Comparison of ENCODE assay signal across 7 mouse cellular contexts in the genomic region with DNA sequence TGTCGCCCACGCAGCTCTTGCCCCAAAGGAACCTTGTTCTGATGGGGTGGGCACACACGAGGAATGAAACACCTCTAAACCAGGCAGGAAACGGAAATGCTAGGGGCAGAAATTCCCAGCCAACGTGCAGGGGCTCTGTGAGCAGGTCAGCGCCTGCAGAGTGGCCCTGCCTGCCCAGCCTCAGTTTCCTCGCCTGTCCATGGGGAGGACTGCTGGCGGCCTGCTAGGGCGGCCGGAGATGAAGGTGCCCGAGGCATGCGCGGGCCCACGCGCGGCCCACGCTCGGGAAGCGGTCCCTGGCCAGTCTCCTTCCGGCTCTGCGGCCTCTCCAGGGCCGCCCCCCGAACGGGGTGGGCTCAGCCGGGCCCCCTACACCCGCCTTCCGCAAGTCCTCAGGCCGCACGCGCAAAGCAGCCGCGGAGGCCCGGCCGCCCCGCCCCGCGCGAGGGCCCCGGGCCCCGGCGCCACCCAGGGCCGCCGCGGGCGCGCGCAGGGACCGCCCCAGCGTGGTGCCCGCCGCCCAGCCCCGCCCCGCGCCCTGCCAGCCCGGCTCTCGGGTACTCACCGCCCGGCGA. TPM values are rescaled to one million over a fixed set of nuclear protein-coding genes. Genes with fewer than 3 reads are reported as not detected.
A peak's percentile ranks its signal among the peaks of the same experiment; 100 is the strongest.
DNase-seq lines count a peak whose midpoint lies in the region; ATAC-seq and TF ChIP-seq lines count a peak whose summit lies in the region.

No protein-coding gene starts in this region.

- no peaks in the 10 kb centered on the region for H3K36me3 ChIP-seq in ES-E14 (ENCODE audit: control insufficient read depth, insufficient read depth, low read length, poor library complexity, severe bottlenecking)
- H3K36me3 ChIP-seq in embryonic facial prominence, embryonic 13.5 days, result no peaks in the 10 kb centered on the region
- no peaks in the 10 kb centered on the region for H3K36me3 ChIP-seq in hindbrain, embryonic 13.5 days
- no peaks in the 10 kb centered on the region for H3K36me3 ChIP-seq in limb, embryonic 15.5 days
- no peaks in the 10 kb centered on the region for H3K36me3 ChIP-seq in neural tube, embryonic 11.5 days (ENCODE audit: control insufficient read depth, insufficient read depth, low read length)

- H3K9ac ChIP-seq in ES-E14 (ENCODE audit: insufficient read depth, low read depth, low read length, poor library complexity, severe bottlenecking), result peak overlapping the region; percentile 59
- H3K9ac ChIP-seq in embryonic facial prominence, embryonic 13.5 days, result peak overlapping the region; percentile 84
- H3K9ac ChIP-seq in hindbrain, embryonic 13.5 days, result peak overlapping the region; percentile 78
- H3K9ac ChIP-seq in limb, embryonic 15.5 days, result peak overlapping the region; percentile 78
- peak overlapping the region; percentile 78 for H3K9ac ChIP-seq in neural tube, embryonic 11.5 days (ENCODE audit: low read length)

- H3K9me3 ChIP-seq in ES-E14 (ENCODE audit: control insufficient read depth, insufficient read depth, low read depth, low read length), result no peaks in the 10 kb centered on the region
- H3K9me3 ChIP-seq in embryonic facial prominence, embryonic 13.5 days, result no peaks in the 10 kb centered on the region
- no peaks in the 10 kb centered on the region for H3K9me3 ChIP-seq in hindbrain, embryonic 13.5 days
- H3K9me3 ChIP-seq in limb, embryonic 15.5 days, result no peaks in the 10 kb centered on the region
- no peaks in the 10 kb centered on the region for H3K9me3 ChIP-seq in neural tube, embryonic 11.5 days (ENCODE audit: control insufficient read depth, low read length)

- DNase-seq in CD4-positive helper T cell, adult 2 months (ENCODE audit: low read depth, low spot score), result peak; percentile 63
- DNase-seq in ES-E14 (ENCODE audit: low read depth, low spot score), result no peak
- peak; percentile 72 for DNase-seq in neural tube, embryonic 11.5 days (ENCODE audit: low spot score)
- peak; percentile 42 for DNase-seq in testis, postnatal 14 days (ENCODE audit: low spot score)

- no peak overlapping the region for H3K27ac ChIP-seq in ES-E14 (ENCODE audit: insufficient read depth, low read depth, low read length, poor library complexity, severe bottlenecking)
- H3K27ac ChIP-seq in embryonic facial prominence, embryonic 13.5 days, result peak overlapping the region; percentile 74
- H3K27ac ChIP-seq in hindbrain, embryonic 13.5 days, result peak overlapping the region; percentile 67
- H3K27ac ChIP-seq in limb, embryonic 15.5 days, result peak overlapping the region; percentile 79
- H3K27ac ChIP-seq in neural tube, embryonic 11.5 days (ENCODE audit: low read depth, low read length), result no peak overlapping the region

- in situ Hi-C loops in ES-E14 (cut with MboI; ENCODE audit: low sequenced_read_pairs in 2 of 2, unreplicated experiment in 2 of 2), result no loop called here

- 1% methylated on average over 38 of the region's 59 CpGs for WGBS in embryonic facial prominence, embryonic 13.5 days
- WGBS in hindbrain, embryonic 13.5 days, result 2% methylated on average over 47 of the region's 59 CpGs
- 2% methylated on average over 40 of the region's 59 CpGs for WGBS in limb, embryonic 15.5 days
- WGBS in neural tube, embryonic 11.5 days, result 2% methylated on average over 20 of the region's 59 CpGs

- peaks cover 24% of the 10 kb centered on the region for H3K27me3 ChIP-seq in embryonic facial prominence, embryonic 13.5 days
- peaks cover 23% of the 10 kb centered on the region for H3K27me3 ChIP-seq in hindbrain, embryonic 13.5 days
- no peaks in the 10 kb centered on the region for H3K27me3 ChIP-seq in limb, embryonic 15.5 days
- no peaks in the 10 kb centered on the region for H3K27me3 ChIP-seq in neural tube, embryonic 11.5 days (ENCODE audit: control insufficient read depth, insufficient read depth, low read length)

- H3K4me1 ChIP-seq in ES-E14 (ENCODE audit: control insufficient read depth in 2 of 2, insufficient read depth in 2 of 2, low read length in 2 of 2, poor library complexity in 1 of 2), result peaks cover 0 to 2% of the 10 kb centered on the region in 2 experiments; a peak in 1 of 4 replicates
- H3K4me1 ChIP-seq in embryonic facial prominence, embryonic 13.5 days, result peaks cover 16% of the 10 kb centered on the region
- peaks cover 20% of the 10 kb centered on the region for H3K4me1 ChIP-seq in hindbrain, embryonic 13.5 days (replicated peaks)
- H3K4me1 ChIP-seq in limb, embryonic 15.5 days, result peaks cover 20% of the 10 kb centered on the region
- H3K4me1 ChIP-seq in neural tube, embryonic 11.5 days (ENCODE audit: control insufficient read depth, insufficient read depth, low read length), result 0 out of 2 replicates have a peak, but pooled peaks cover 3% of the 10 kb centered on the region

- ATAC-seq in embryonic facial prominence, embryonic 13.5 days (ENCODE audit: insufficient number of reproducible peaks, insufficient read depth, low FRiP score, low TSS enrichment, low read depth), result peak; percentile 81
- peak; percentile 80 for ATAC-seq in hindbrain, embryonic 13.5 days (ENCODE audit: low FRiP score)
- peak; percentile 87 for ATAC-seq in limb, embryonic 15.5 days (ENCODE audit: insufficient number of reproducible peaks, low FRiP score, low TSS enrichment, low read depth)
- ATAC-seq in neural tube, embryonic 11.5 days (ENCODE audit: insufficient read depth, low FRiP score, low TSS enrichment), result peak; percentile 78

- H3K4me2 ChIP-seq in embryonic facial prominence, embryonic 13.5 days, result peak overlapping the region; percentile 86
- H3K4me2 ChIP-seq in hindbrain, embryonic 13.5 days, result peak overlapping the region; percentile 78
- peak overlapping the region; percentile 92 for H3K4me2 ChIP-seq in limb, embryonic 15.5 days
- H3K4me2 ChIP-seq in neural tube, embryonic 11.5 days (ENCODE audit: low read depth), result peak overlapping the region; percentile 87

- peak overlapping the region; percentile 73 to 74 for H3K4me3 ChIP-seq in ES-E14 (ENCODE audit: insufficient read depth in 1 of 2, low read depth in 1 of 2, low read length in 2 of 2, poor library complexity in 1 of 2, severe bottlenecking in 1 of 2)
- peak overlapping the region; percentile 60 for H3K4me3 ChIP-seq in embryonic facial prominence, embryonic 13.5 days
- H3K4me3 ChIP-seq in hindbrain, embryonic 13.5 days, result peak overlapping the region; percentile 64
- H3K4me3 ChIP-seq in limb, embryonic 15.5 days, result peak overlapping the region; percentile 59
- peak overlapping the region; percentile 62 for H3K4me3 ChIP-seq in neural tube, embryonic 11.5 days (ENCODE audit: low read depth, low read length)

TF ChIP-seq in ES-E14, 5 proteins besides CTCF, POLR2A, EP300 and RAD21:
- TF ChIP-seq ZNF384 (IDR thresholded peaks at IDR 0.05; ENCODE audit: low read depth, low read length) (no peak), HCFC1 (IDR thresholded peaks at IDR 0.05; ENCODE audit: borderline replicate concordance, insufficient read depth, low read length) (peak; percentile 37; the same call in 1 of the 2 replicates)

RNA-seq across cellular contexts. Expression of a gene that starts 0.4 kb away (rescaled TPM):
- total RNA-seq in ES-E14 (2012; rRNA removed), result 1.3 and 1.9 TPM in 2 replicates
- polyA plus RNA-seq in embryonic facial prominence, embryonic 13.5 days (2015; fragmentation: Nextera tagmentation; extraction: Ambion mirVana), result 8.8 and 11.8 TPM in 2 replicates
- polyA plus RNA-seq in hindbrain, embryonic 13.5 days (2015; fragmentation: Nextera tagmentation; extraction: Ambion mirVana), result 21.3 and 23.2 TPM in 2 replicates
- 10.2 and 10.9 TPM in 2 replicates for polyA plus RNA-seq in limb, embryonic 15.5 days (2015; fragmentation: Nextera tagmentation; extraction: Ambion mirVana)
- 11.3 and 14.9 TPM in 2 replicates for polyA plus RNA-seq in neural tube, embryonic 11.5 days (2014; fragmentation: Nextera tagmentation; extraction: Ambion mirVana)

Comparison
In these comparisons a context has a peak if more than half of its experiments do, and no peak if none do; other contexts are left out.
1. H3K27ac ChIP-seq: peak in embryonic facial prominence, embryonic 13.5 days (single experiment), hindbrain, embryonic 13.5 days (single experiment) and limb, embryonic 15.5 days (single experiment); none in ES-E14 (single experiment) and neural tube, embryonic 11.5 days (single experiment).
2. Peak in every context shown above with its lines, with median percentiles within 50 percentile points of each other: H3K4me3 ChIP-seq, H3K9ac ChIP-seq, ATAC-seq and H3K4me2 ChIP-seq.